Mouse (Mus musculus) testis, adult 2 months (tissue): ENCODE measurements at regions not wholly inside any gene's neighbourhood (a gene's known extent, or its start where the extent isn't known, plus 50 kb on each side); places are given as distances from the start of the nearest gene placed in this dataset.

Experiments used
- CTCF ChIP-seq: fragments of 200-500 bp; IDR thresholded peaks from 2 replicates; pipeline ENCODE4 v1.5.1; 2012; ENCODE audit warnings: low read depth, mild to moderate bottlenecking, inconsistent platforms, low read length, moderate library complexity; ENCODE audit not compliant: control insufficient read depth, insufficient read depth, insufficient replicate concordance
- POLR2A ChIP-seq: fragments of 200-500 bp; IDR thresholded peaks from 2 replicates; pipeline ENCODE4 v1.6.1; 2012; ENCODE audit warnings: low read depth, mild to moderate bottlenecking, inconsistent platforms, low read length, moderate library complexity; ENCODE audit not compliant: control insufficient read depth

GRCm38 (mm10) chr13:34511332-34511731 lies 142.0 kb downstream of the Pxdc1 start:
- TF ChIP-seq POLR2A (no peak), CTCF (no peak)
